Mouse (Mus musculus) heart, embryonic 15.5 days (tissue): ENCODE measurements around the gene Gm10409. TPM values are rescaled to one million over a fixed set of nuclear protein-coding genes. Genes with fewer than 3 reads are reported as not detected.
"Not testable (repeated sequence)": the region's sequence is repeated elsewhere in the genome, so short reads cannot be mapped to it uniquely, and the experiment has no call there.

Source experiments
- ATAC-seq: fragments of 200-750 bp; cut with Nextera tagmentation; replicated peaks from 2 replicates; pipeline ENCODE4 v1.8.0; 2017; ENCODE audit warnings: low read depth, moderate TSS enrichment; ENCODE audit not compliant: insufficient number of reproducible peaks, insufficient read depth, low FRiP score
- H3K27ac ChIP-seq: fragments of 300-500 bp; sonication (generic); 2 replicates; pipeline ENCODE4 v1.5.1; 2015; ENCODE audit warnings: mild to moderate bottlenecking, inconsistent platforms
- H3K27me3 ChIP-seq: fragments of 300-500 bp; sonication (generic); 2 replicates; pipeline ENCODE4 v1.6.1; 2015; ENCODE audit warnings: inconsistent platforms
- H3K36me3 ChIP-seq: fragments of 300-500 bp; sonication (generic); 2 replicates; pipeline ENCODE4 v1.6.1; 2015; ENCODE audit warnings: mild to moderate bottlenecking, inconsistent platforms
- H3K4me1 ChIP-seq: fragments of 300-500 bp; sonication (generic); replicated peaks from 2 replicates; pipeline ENCODE4 v1.6.1; 2015; ENCODE audit warnings: inconsistent platforms
- H3K4me2 ChIP-seq: fragments of 300-500 bp; sonication (generic); 2 replicates; pipeline ENCODE4 v1.6.1; 2015; ENCODE audit warnings: inconsistent platforms, mild to moderate bottlenecking, moderate library complexity
- H3K4me3 ChIP-seq: fragments of 300-500 bp; sonication (generic); 2 replicates; pipeline ENCODE4 v1.5.1; 2015; ENCODE audit warnings: mild to moderate bottlenecking, inconsistent platforms
- H3K9ac ChIP-seq: fragments of 300-500 bp; sonication (generic); 2 replicates; pipeline ENCODE4 v1.6.1; 2015; ENCODE audit warnings: mild to moderate bottlenecking, inconsistent platforms
- H3K9me3 ChIP-seq: fragments of 300-500 bp; sonication (generic); replicated peaks from 2 replicates; pipeline ENCODE4 v1.6.1; 2016; ENCODE audit warnings: inconsistent platforms
- WGBS: fragments of 180-500 bp; shearing (Covaris S2); methylation state at CpG from one replicate; pipeline ENCODE4 v1.1.7; 2015; ENCODE audit warnings: mixed read lengths; 5-methylcytosine and 5-hydroxymethylcytosine counted together
- polyA plus RNA-seq: library from polyadenylated mRNA; unstranded; fragments of >200 nt; fragmentation: Nextera tagmentation; extraction: Ambion mirVana; gene quantifications from 2 replicates; pipeline ENCODE4 v1.2.1, GENCODE M21; 2015

The Gm10409 gene
- polyA plus RNA-seq = 5.9 and 6.1 TPM in 2 replicates

- no CpG with 5 or more reads among the region's 32 CpGs for WGBS
- not testable (repeated sequence) for H3K27me3 ChIP-seq, H3K4me2 ChIP-seq, H3K9ac ChIP-seq, H3K4me3 ChIP-seq, H3K27ac ChIP-seq, H3K36me3 ChIP-seq, ATAC-seq, H3K4me1 ChIP-seq, H3K9me3 ChIP-seq
Observed at GRCm38 (mm10) chr14:3412314-3412713, at the start of gene Gm10409. Gm10409 (plus strand) TSS chr14:3412614.

DNA sequence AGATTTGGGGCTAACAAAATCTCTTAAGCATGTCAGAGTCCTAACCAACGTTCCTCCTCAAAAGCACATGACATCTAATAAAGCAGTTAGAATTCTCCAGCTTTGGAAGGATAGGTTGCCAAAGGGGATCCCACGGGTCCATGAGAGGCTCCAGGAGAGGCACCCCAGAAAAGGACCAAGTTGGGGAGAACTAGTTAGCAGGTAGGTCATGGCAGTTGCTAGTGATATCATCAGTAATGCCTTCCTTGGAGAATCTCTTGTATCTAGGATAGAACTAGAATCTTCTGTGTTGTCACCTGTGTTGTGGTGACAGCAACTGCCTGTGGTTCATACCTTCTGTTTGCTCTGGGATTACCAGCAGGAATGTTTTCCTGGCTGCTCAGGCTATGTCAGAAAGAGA lies 17.6 kb upstream of the Gm10409 start, which contains the start of gene Gm10413:
Gm10413 (plus strand) TSS at position 301 of the 400 bp plus-strand sequence.
- H3K4me1 ChIP-seq, H3K4me2 ChIP-seq, H3K27me3 ChIP-seq, H3K9me3 ChIP-seq, H3K36me3 ChIP-seq, H3K9ac ChIP-seq, ATAC-seq, H3K4me3 ChIP-seq, H3K27ac ChIP-seq: not testable (repeated sequence)
- WGBS = no CpG with 5 or more reads among the region's 2 CpGs

GRCm38 (mm10) chr14:3427803-3428202 lies 15.4 kb downstream of the Gm10409 start, which contains the start of gene Gm3005:
Gm3005 (plus strand) TSS chr14:3428103.
- H3K9ac ChIP-seq, H3K27ac ChIP-seq, H3K4me2 ChIP-seq, ATAC-seq, H3K4me1 ChIP-seq, H3K36me3 ChIP-seq, H3K4me3 ChIP-seq, H3K9me3 ChIP-seq, H3K27me3 ChIP-seq: not testable (repeated sequence)
- no CpG with 5 or more reads among the region's 2 CpGs for WGBS

DNA sequence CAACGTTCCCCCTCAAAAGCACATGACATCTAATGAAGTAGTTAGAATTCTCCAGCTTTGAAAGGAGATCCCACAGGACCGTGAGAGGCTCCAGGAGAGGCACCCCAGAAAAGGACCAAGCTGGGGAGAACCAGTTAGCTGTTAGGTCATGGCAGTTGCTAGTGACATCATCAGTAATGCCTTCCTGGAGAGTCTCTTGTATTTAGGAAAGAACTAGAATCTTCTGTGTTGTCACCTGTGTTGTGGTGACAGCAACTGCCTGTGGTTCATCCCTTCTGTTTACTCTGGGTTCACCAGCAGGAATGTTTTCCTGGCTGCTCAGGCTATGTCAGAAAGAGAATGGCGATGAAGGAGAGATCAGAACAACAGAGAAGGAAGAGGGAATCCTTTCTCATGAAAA lies 36.7 kb downstream of the Gm10409 start, which contains the start of gene Gm10408:
Gm10408 (plus strand) TSS at position 301 of the 400 bp plus-strand sequence.
- not testable (repeated sequence) for H3K4me2 ChIP-seq, H3K36me3 ChIP-seq, H3K4me1 ChIP-seq, H3K4me3 ChIP-seq, H3K27me3 ChIP-seq, H3K27ac ChIP-seq, H3K9ac ChIP-seq, H3K9me3 ChIP-seq, ATAC-seq
- no CpG with 5 or more reads among the region's 3 CpGs for WGBS

Other genes starting within 250 kb of the Gm10409 start
- not detected in 2 replicates for gene Gm5795, start 224.4 kb upstream of the Gm10409 start, polyA plus RNA-seq
- 25.3 and 26.7 TPM in 2 replicates for gene D830030K20Rik, start 204.1 kb upstream of the Gm10409 start, polyA plus RNA-seq
- gene Gm2956, start 80.0 kb upstream of the Gm10409 start, polyA plus RNA-seq = not detected in 2 replicates
- gene Gm10413, start 17.5 kb upstream of the Gm10409 start, polyA plus RNA-seq = not detected in 2 replicates
- 10.4 and 10.5 TPM in 2 replicates for gene Gm3005, start 15.5 kb downstream of the Gm10409 start, polyA plus RNA-seq
- gene Gm10408, start 36.8 kb downstream of the Gm10409 start, polyA plus RNA-seq = not detected in 2 replicates
- not detected in 2 replicates for gene Gm3012, start 221.9 kb downstream of the Gm10409 start, polyA plus RNA-seq
- 5.9 and 6.1 TPM in 2 replicates for gene Gm3020, start 239.4 kb downstream of the Gm10409 start, polyA plus RNA-seq